Mouse (Mus musculus) myocyte (in vitro differentiated cells): Measurements from ENCODE around the gene Nap1l5.

Experiments
- MAX ChIP-seq: IDR thresholded peaks from one replicate; pipeline ENCODE4 v1.6.1; 2011; ENCODE audit warnings: low read depth, mild to moderate bottlenecking, control low read depth
- POLR2A ChIP-seq: IDR thresholded peaks from one replicate; pipeline ENCODE4 v1.6.1; 2011; ENCODE audit warnings: low read depth, mild to moderate bottlenecking, control low read depth, moderate library complexity; ENCODE audit not compliant: insufficient read length
- POLR2AphosphoS2 ChIP-seq: IDR thresholded peaks from one replicate; pipeline ENCODE4 v1.6.1; 2011; ENCODE audit warnings: low read depth, control low read depth; ENCODE audit not compliant: insufficient read length
- TCF3 ChIP-seq: IDR thresholded peaks from one replicate; pipeline ENCODE4 v1.6.1; 2011; ENCODE audit warnings: low read depth, control low read depth; ENCODE audit not compliant: insufficient read length
- USF1 ChIP-seq: IDR thresholded peaks from one replicate; pipeline ENCODE4 v1.6.1; 2011; ENCODE audit warnings: low read depth, mild to moderate bottlenecking, control low read depth, moderate library complexity

- TF ChIP-seq MAX: no peak
- no peak for TF ChIP-seq POLR2A
- TF ChIP-seq TCF3: no peak
- no peak for TF ChIP-seq USF1
- no peak for TF ChIP-seq POLR2AphosphoS2
Observed at GRCm38 (mm10) chr6:58879987-58880386, 26.9 kb downstream of the Nap1l5 start.
